Mouse (Mus musculus): ENCODE measurements around the gene Adprm. TPM values are rescaled to one million over a fixed set of nuclear protein-coding genes. Genes with fewer than 3 reads are reported as not detected.
A peak's percentile ranks its signal among the peaks of the same experiment; 100 is the strongest.

The Adprm gene
- polyA plus RNA-seq, 1 experiment from 2014 or later = 27.0 TPM

DNA sequence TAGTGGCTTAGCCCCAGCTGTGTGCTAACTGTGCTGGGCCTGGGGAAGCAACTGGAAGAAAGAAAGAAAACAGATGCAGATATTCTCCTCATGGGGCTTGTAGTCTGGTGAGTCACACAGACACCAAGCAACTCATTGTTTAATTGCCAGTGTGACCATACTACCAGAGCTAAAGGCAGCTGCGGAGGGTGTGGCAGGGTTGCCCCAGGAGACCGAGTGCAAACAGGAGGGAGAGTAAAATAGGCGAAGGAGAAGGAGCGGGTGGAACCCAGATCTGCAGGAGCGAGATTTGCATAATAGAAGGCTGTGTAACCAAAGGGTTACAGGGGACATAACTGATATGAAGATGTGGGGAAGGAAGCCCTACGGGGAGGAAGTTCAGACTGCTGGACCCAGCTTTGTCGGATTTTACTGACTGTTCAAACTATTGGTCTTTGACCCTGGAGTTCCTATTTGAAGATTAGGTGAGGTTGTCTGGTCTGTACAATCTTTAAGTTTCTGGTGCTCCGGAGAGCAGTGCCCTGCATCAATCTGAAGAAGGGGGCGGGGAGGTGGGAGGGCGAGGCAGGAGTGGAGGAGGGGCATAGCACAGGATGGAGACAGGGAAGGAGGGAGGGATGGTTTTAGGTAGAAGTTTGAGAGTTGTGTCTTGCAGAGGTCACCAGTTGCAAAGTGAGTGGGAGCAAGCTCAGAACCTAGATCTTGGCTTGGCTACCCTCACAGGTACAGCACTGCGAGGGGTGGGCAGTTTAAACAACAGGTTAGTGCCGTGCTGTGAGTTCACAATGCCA is 34.4 kb downstream of the Adprm start:
- 0 out of 2 replicates have a peak, but pooled peaks have one; percentile 23 for ATAC-seq (ENCODE audit: low FRiP score)
- H3K9ac ChIP-seq = no peak overlapping the region
- H3K4me3 ChIP-seq (replicated peaks) = no peak overlapping the region
- 0 out of 2 replicates have a peak overlapping the region, but pooled peaks have one; percentile 1 for H3K4me2 ChIP-seq
- H3K27ac ChIP-seq = no peak overlapping the region
- H3K27me3 ChIP-seq = peaks cover 17% of the 10 kb centered on the region; the same call in 1 of the 2 replicates
- peaks cover 17% of the 10 kb centered on the region for H3K4me1 ChIP-seq
- H3K9me3 ChIP-seq = no peaks in the 10 kb centered on the region
- WGBS = 4% methylated on average over 12 of the region's 12 CpGs
- no peaks in the 10 kb centered on the region for H3K36me3 ChIP-seq (replicated peaks)

DNA sequence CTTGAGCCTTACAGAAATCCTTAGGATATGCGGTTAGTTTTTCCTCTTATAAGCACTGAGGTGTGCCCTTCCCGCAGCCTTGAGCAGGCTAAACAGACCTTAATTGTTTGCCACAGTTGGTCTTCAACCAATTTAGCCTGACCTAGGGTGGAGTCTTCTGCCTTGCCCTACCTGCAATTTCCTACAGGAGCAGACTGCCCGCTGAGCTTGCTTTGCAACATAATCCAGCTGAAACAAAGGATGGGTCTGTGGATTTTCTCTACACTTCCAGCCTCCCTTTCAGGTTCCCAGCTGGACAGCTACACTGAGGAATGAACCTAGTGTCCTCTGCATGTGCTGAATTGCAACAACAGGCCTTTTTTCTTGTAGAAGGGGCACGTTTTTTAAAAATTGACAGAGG is 40.8 kb downstream of the Adprm start:
- Histone ChIP-seq H3K4me3 (replicated peaks) (no peak overlapping the region), H3K4me1 (peaks cover 13% of the 10 kb centered on the region; the same call in 1 of the 2 replicates), H3K27me3 (peaks cover 4% of the 10 kb centered on the region; the same call in 1 of the 2 replicates), H3K36me3 (replicated peaks) (no peaks in the 10 kb centered on the region), H3K27ac (no peak overlapping the region), H3K4me2 (no peak overlapping the region), H3K9me3 (no peaks in the 10 kb centered on the region), H3K9ac (no peak overlapping the region)
- no peak for ATAC-seq (ENCODE audit: low FRiP score)
- 9% methylated on average over 4 of the region's 4 CpGs for WGBS

DNA sequence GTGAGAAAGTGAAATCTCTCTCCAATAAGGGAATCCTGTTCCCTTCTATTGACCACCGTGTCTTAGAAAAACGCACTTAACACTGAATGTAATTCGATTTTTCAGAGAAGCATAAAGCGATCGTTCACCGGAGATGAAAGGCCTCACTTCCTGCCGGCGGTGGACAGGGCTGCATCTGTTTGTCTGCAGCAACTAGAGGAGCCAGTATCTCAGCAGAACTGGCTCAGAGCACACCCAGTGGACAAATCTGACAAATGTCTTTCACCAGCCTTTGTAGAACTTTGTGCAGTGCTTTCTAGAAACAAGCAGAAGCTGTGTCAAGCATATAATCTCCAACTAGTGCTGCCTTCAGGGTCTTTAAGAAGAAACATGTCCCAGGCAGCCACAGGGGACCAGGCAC is 42.0 kb downstream of the Adprm start:
- H3K9ac ChIP-seq = no peak overlapping the region

DNA sequence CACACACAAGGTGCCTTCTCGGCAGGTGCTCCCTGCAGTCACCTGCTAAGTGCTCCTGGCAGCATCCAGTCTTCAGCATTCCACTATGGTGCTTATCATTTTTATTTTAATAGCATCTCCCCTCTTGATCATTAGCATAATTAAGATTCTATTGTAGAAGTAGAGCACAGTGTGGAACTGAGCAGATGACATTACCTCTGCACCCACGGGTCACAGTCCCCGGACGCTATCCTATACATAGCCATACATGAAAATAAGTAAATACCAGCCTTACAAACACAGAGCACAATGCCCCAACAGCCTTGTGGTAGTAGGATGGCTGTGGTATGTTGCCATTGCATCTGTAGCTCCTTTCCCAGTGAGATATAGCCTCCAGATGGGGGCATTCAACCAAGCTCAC is 43.9 kb downstream of the Adprm start:
- Histone ChIP-seq H3K9ac (no peak overlapping the region), H3K27ac (no peak overlapping the region), H3K9me3 (no peaks in the 10 kb centered on the region), H3K4me1 (peaks cover 13% of the 10 kb centered on the region; the same call in 1 of the 2 replicates), H3K4me3 (replicated peaks) (no peak overlapping the region), H3K36me3 (replicated peaks) (no peaks in the 10 kb centered on the region), H3K27me3 (peaks cover 4% of the 10 kb centered on the region; the same call in 1 of the 2 replicates), H3K4me2 (no peak overlapping the region)
- WGBS = 91% methylated on average over 4 of the region's 4 CpGs
- no peak for ATAC-seq (ENCODE audit: low FRiP score)

More for the DNA sequence above, 42.0 kb downstream of the Adprm start:
- peaks cover 13% of the 10 kb centered on the region; the same call in 1 of the 2 replicates for H3K4me1 ChIP-seq
- peak overlapping the region; percentile 13; the same call in 1 of the 2 replicates for H3K4me2 ChIP-seq
- no peak overlapping the region for H3K4me3 ChIP-seq (replicated peaks)
- peaks cover 4% of the 10 kb centered on the region; the same call in 1 of the 2 replicates for H3K27me3 ChIP-seq
- peak; percentile 70; the same call in 1 of the 2 replicates for ATAC-seq (ENCODE audit: low FRiP score)
- H3K36me3 ChIP-seq (replicated peaks) = no peaks in the 10 kb centered on the region
- WGBS = 11% methylated on average over 8 of the region's 8 CpGs
- no peaks in the 10 kb centered on the region for H3K9me3 ChIP-seq
- H3K27ac ChIP-seq = 0 out of 2 replicates have a peak overlapping the region, but pooled peaks have one; percentile 15

DNA sequence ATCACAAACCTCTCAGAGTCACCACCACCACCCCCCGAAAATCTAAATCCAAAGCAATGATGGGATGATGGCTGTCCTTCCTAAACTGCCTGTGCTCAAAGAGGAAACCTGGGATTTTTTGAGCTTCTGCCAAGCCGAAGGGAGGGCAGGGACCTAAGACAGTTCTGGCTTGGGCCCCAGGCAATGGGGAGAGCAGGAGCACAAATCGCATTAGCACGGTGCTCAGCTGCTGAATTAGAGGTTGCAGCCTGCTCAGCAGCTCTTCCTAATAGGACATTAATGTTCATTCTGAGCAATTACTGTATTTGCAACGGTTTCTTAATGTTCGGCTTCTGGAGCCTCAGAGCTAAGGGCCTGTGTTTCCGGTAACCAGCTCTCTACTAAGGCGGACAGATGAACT is 44.4 kb downstream of the Adprm start:
- no peak for ATAC-seq (ENCODE audit: low FRiP score)
- Histone ChIP-seq H3K9me3 (no peaks in the 10 kb centered on the region), H3K4me1 (peaks cover 13% of the 10 kb centered on the region; the same call in 1 of the 2 replicates), H3K4me3 (replicated peaks) (no peak overlapping the region), H3K9ac (no peak overlapping the region), H3K4me2 (no peak overlapping the region), H3K27ac (no peak overlapping the region), H3K27me3 (peaks cover 4% of the 10 kb centered on the region; the same call in 1 of the 2 replicates), H3K36me3 (replicated peaks) (no peaks in the 10 kb centered on the region)
- 77% methylated on average over 8 of the region's 8 CpGs for WGBS

DNA sequence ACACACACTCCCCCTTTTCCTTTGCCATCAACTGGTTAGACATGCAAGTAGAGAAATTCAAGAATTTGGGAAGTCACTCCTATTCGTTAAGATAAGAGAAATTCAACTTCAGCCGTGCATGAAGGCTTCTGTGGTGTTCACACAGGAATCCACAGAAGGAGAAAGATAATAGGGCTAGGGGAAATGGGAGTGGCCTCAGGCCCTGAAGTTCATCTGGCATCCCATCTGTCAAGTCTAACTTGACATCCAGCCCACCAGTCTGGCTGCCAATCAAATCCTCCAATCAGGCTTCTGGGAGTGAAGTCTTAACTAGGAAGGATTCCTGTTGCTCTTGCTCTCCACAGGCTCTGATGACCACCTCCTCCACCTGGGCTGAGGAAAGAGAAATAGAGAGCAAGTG is 49.5 kb downstream of the Adprm start:
- WGBS = 63% methylated on average over 2 of the region's 2 CpGs
- no peaks in the 10 kb centered on the region for H3K9me3 ChIP-seq

DNA sequence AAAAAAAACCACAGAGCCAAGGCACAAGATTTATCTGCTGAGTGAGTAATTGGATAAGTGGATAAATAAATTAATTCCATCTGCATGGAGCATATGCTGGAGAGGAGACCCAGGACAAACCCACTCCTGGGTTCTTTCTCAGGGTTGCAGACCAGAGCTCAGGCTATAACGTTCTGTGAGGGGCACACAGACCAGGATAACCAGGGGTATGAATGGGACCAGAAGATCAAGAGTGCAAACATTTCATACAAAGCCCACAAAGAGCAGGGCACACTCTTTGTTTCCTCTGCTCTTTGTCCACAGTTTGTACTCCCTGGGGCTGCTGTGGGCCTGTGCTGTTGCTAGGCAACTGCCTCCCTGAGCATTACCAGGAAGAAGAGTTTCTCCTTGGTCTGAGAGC is 50.7 kb downstream of the Adprm start:
- WGBS = 4% methylated on average over 1 of the region's 1 CpGs
- 0 out of 2 replicates have a peak, but pooled peaks cover 4% of the 10 kb centered on the region for H3K27me3 ChIP-seq

More for the DNA sequence above, 49.5 kb downstream of the Adprm start:
- Histone ChIP-seq H3K4me1 (peaks cover 18% of the 10 kb centered on the region), H3K27ac (no peak overlapping the region), H3K27me3 (0 out of 2 replicates have a peak, but pooled peaks cover 4% of the 10 kb centered on the region), H3K4me2 (no peak overlapping the region), H3K36me3 (replicated peaks) (no peaks in the 10 kb centered on the region), H3K4me3 (replicated peaks) (no peak overlapping the region), H3K9ac (no peak overlapping the region)
- ATAC-seq (ENCODE audit: low FRiP score) = no peak

DNA sequence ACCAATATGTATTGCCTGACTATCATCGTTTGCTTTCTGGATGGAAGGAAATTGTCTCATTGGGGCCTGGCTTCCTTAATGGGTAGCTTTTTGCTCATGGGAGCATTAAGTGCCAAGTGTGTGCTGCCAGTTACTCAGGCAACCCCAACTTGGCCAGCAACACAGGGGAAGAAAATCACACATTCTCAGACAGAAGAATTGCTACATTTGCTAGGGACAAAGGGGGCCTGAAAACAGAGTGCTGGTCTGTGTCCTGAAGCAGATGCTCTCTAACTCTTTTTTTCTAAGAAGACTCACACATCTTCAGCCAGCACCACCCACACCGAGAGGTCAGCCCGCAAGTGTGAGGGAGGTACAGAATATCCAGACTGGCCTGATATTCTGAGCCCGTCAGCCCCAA is 51.7 kb downstream of the Adprm start:
- 0 out of 2 replicates have a peak, but pooled peaks cover 4% of the 10 kb centered on the region for H3K27me3 ChIP-seq
- 76% methylated on average over 4 of the region's 4 CpGs for WGBS
- no peak for ATAC-seq (ENCODE audit: low FRiP score)
- no peaks in the 10 kb centered on the region for H3K9me3 ChIP-seq
- peaks cover 18% of the 10 kb centered on the region for H3K4me1 ChIP-seq
- peak overlapping the region; percentile 42; the same call in 1 of the 2 replicates for H3K27ac ChIP-seq
- no peak overlapping the region for H3K4me2 ChIP-seq
- H3K36me3 ChIP-seq (replicated peaks) = no peaks in the 10 kb centered on the region
- no peak overlapping the region for H3K4me3 ChIP-seq (replicated peaks)
- no peak overlapping the region for H3K9ac ChIP-seq

More for the DNA sequence above, 50.7 kb downstream of the Adprm start:
- peak overlapping the region; percentile 53; the same call in 1 of the 2 replicates for H3K27ac ChIP-seq
- no peak overlapping the region; the same call in 1 of the 2 replicates for H3K4me2 ChIP-seq
- peak; percentile 73 for ATAC-seq (ENCODE audit: low FRiP score)
- no peaks in the 10 kb centered on the region for H3K36me3 ChIP-seq (replicated peaks)
- H3K4me1 ChIP-seq = peaks cover 18% of the 10 kb centered on the region
- no peak overlapping the region for H3K4me3 ChIP-seq (replicated peaks)
- H3K9me3 ChIP-seq = no peaks in the 10 kb centered on the region
- H3K9ac ChIP-seq = no peak overlapping the region

DNA sequence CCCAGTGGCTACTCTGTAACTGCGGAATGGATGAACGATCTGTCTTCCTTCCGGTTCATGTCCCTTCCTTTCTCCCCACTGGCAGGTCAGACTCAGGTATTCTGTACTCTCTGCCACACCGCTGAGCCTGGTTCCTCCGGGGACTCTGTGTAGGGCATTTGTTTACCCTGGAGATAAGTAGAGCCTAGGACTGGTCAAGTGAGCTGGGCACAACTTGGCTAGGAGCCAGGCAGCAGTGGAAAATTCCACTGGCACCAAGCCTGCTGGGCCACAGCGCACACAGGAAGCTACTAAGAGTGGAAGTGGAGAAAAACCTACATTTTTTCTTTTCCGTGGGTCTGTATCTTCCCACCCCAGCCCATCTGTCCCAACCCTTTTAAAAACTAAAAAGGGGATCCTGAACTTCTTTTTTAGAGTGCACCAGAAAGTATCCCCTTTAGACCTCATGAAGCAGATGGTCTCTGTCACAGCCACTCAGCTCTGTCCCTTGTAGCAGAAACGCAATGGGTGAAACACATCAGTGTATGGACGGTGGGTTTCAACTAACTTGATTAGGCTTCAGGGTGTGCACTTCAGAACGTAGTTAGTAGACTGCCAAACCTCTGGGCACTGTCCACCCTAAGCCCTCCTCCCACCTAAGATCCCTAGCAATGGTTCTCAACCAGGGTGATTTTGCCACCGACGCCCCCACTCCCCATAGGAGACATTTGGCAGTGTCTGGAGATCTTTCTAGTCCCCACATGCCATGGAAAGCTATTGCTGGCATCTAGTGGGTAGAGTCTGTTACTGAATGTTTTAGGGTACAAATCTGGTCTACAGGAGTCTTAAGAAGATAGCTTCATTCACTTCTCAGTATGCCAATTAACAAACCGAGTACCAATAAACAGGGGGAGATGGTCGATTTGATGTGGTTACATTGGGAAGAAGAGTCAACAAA is 53.7 kb downstream of the Adprm start:
- Histone ChIP-seq H3K27me3 (0 out of 2 replicates have a peak, but pooled peaks cover 4% of the 10 kb centered on the region), H3K4me3 (replicated peaks) (no peak overlapping the region), H3K27ac (no peak overlapping the region), H3K9ac (no peak overlapping the region), H3K4me2 (no peak overlapping the region), H3K4me1 (peaks cover 18% of the 10 kb centered on the region), H3K36me3 (replicated peaks) (no peaks in the 10 kb centered on the region), H3K9me3 (no peaks in the 10 kb centered on the region)
- 84% methylated on average over 14 of the region's 14 CpGs for WGBS
- no peak for ATAC-seq (ENCODE audit: low FRiP score)

DNA sequence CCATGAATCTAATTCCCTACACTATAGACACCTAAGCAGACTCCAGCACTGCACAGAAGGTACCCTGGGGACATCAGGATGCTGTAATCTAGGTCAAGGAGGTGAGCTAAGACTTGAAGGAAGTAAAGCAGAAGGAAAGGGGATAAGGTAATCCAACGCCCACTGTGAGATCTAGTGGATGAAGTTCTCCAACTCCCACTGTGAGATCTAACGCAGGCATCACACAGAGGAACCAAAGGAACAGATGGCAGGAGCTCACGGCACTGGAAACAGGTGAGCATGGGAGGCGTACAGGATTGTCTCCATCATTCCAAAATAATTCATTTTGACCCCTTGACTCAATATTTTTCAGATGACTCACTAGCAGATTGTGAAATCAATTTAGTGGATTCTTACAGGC is 55.9 kb downstream of the Adprm start:
- 75% methylated on average over 4 of the region's 4 CpGs for WGBS
- H3K9ac ChIP-seq = no peak overlapping the region
- no peak overlapping the region for H3K4me2 ChIP-seq
- peaks cover 11% of the 10 kb centered on the region for H3K4me1 ChIP-seq
- H3K27ac ChIP-seq = no peak overlapping the region
- ATAC-seq (ENCODE audit: low FRiP score) = no peak
- 0 out of 2 replicates have a peak, but pooled peaks cover 4% of the 10 kb centered on the region for H3K27me3 ChIP-seq
- no peaks in the 10 kb centered on the region for H3K36me3 ChIP-seq (replicated peaks)
- H3K9me3 ChIP-seq = no peaks in the 10 kb centered on the region
- H3K4me3 ChIP-seq (replicated peaks) = no peak overlapping the region

DNA sequence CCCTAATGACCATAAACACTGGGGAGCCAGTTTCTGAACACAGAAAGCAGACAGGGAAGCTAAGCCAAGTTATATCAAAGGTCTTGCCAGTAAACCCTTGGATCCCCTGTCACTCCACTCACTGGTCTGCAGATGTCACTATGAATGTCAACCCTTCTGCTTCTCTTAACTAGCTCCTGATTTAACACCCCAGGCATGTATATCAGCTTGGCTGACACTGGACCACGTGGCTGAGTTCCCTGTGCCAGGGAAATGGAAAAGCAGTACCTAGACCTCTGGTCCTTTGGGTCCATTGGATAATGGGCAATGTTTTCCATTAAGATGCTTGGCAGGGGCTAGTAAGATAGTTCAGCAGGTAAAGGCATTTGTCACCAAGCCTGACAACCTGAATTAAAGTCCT is 58.7 kb downstream of the Adprm start:
- ATAC-seq (ENCODE audit: low FRiP score) = no peak
- no peaks in the 10 kb centered on the region for H3K27me3 ChIP-seq
- H3K4me2 ChIP-seq = no peak overlapping the region
- no peak overlapping the region for H3K9ac ChIP-seq
- no peaks in the 10 kb centered on the region for H3K36me3 ChIP-seq (replicated peaks)
- H3K4me3 ChIP-seq (replicated peaks) = no peak overlapping the region
- H3K4me1 ChIP-seq = no peaks in the 10 kb centered on the region
- no peaks in the 10 kb centered on the region for H3K9me3 ChIP-seq
- no peak overlapping the region for H3K27ac ChIP-seq
- WGBS = 54% methylated on average over 1 of the region's 1 CpGs

DNA sequence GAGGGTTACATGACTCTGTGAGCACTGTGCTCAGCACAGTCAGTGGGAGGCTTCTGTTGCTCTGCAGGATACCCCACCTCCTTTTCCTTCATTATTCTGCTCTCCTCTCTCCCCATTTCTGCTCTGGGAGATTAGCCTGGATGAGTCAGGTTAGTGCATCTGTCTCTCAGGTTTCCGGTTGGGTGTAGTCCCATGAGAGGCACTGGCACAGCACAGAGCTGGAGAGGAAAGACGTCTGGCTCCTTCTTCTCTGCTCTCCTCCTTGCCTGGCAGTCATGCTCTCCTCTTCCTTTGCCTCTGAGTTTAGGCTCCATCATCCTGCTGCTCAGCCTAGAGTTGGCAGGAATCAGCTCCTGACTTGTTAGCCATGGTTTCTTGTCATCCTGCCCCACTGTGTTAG is 60.2 kb downstream of the Adprm start:
- Histone ChIP-seq H3K9me3 (no peaks in the 10 kb centered on the region), H3K4me1 (no peaks in the 10 kb centered on the region), H3K4me3 (replicated peaks) (no peak overlapping the region), H3K27me3 (no peaks in the 10 kb centered on the region), H3K4me2 (no peak overlapping the region), H3K9ac (no peak overlapping the region), H3K27ac (no peak overlapping the region), H3K36me3 (replicated peaks) (no peaks in the 10 kb centered on the region)
- WGBS = 56% methylated on average over 2 of the region's 2 CpGs
- ATAC-seq (ENCODE audit: low FRiP score) = no peak

Data from forebrain, embryonic 12.5 days (tissue).